Mouse (Mus musculus) E14TG2a.4 (cell line): ENCODE data around the gene Lmntd1.

Experiments
- H3K27me3 ChIP-seq: 2 replicates; pipeline ENCODE4 v1.6.1; 2014; ENCODE audit warnings: low read length, control low read depth; ENCODE audit not compliant: insufficient read depth
- H3K36me3 ChIP-seq: 2 replicates; pipeline ENCODE4 v1.6.1; 2014; ENCODE audit warnings: low read length, control low read depth; ENCODE audit not compliant: insufficient read depth
- H3K4me1 ChIP-seq: replicated peaks from 2 replicates; pipeline ENCODE4 v1.6.1; 2014; ENCODE audit warnings: low read depth, low read length, control low read depth
- H3K4me3 ChIP-seq: replicated peaks from 2 replicates; pipeline ENCODE4 v1.5.1; 2014; ENCODE audit warnings: mild to moderate bottlenecking, low read length
- H3K9me3 ChIP-seq: 2 replicates; pipeline ENCODE4 v1.6.1; 2014; ENCODE audit warnings: low read length, control low read depth
- CTCF ChIP-seq: conservative IDR thresholded peaks from 2 replicates; pipeline ENCODE4 v1.5.1; 2014; ENCODE audit warnings: low read length
- NANOG ChIP-seq: IDR thresholded peaks from 2 replicates; pipeline ENCODE4 v1.6.1; 2014; ENCODE audit warnings: borderline replicate concordance, low read length, mixed read lengths
- POU5F1 ChIP-seq: IDR thresholded peaks from 2 replicates; pipeline ENCODE4 v1.6.1; 2014; ENCODE audit warnings: low read length, borderline replicate concordance

Gene Lmntd1

GRCm38 (mm10) chr6:145418856-145419255, 195.3 kb downstream of the Lmntd1 start:
- Histone ChIP-seq H3K4me3 (no peak overlapping the region), H3K9me3 (no peaks in the 10 kb centered on the region), H3K36me3 (no peaks in the 10 kb centered on the region), H3K4me1 (no peaks in the 10 kb centered on the region; the same call in 1 of the 2 replicates), H3K27me3 (peaks cover 4% of the 10 kb centered on the region; the same call in 1 of the 2 replicates)
- TF ChIP-seq CTCF (no peak), NANOG (no peak), POU5F1 (no peak)

- Histone ChIP-seq H3K4me3 (no peak overlapping the region), H3K36me3 (no peaks in the 10 kb centered on the region), H3K4me1 (no peaks in the 10 kb centered on the region; the same call in 1 of the 2 replicates), H3K9me3 (no peaks in the 10 kb centered on the region), H3K27me3 (peaks cover 4% of the 10 kb centered on the region; the same call in 1 of the 2 replicates)
- TF ChIP-seq POU5F1 (no peak), NANOG (no peak), CTCF (no peak)
Observed at GRCm38 (mm10) chr6:145417720-145418440, 196.2 kb downstream of the Lmntd1 start.

DNA sequence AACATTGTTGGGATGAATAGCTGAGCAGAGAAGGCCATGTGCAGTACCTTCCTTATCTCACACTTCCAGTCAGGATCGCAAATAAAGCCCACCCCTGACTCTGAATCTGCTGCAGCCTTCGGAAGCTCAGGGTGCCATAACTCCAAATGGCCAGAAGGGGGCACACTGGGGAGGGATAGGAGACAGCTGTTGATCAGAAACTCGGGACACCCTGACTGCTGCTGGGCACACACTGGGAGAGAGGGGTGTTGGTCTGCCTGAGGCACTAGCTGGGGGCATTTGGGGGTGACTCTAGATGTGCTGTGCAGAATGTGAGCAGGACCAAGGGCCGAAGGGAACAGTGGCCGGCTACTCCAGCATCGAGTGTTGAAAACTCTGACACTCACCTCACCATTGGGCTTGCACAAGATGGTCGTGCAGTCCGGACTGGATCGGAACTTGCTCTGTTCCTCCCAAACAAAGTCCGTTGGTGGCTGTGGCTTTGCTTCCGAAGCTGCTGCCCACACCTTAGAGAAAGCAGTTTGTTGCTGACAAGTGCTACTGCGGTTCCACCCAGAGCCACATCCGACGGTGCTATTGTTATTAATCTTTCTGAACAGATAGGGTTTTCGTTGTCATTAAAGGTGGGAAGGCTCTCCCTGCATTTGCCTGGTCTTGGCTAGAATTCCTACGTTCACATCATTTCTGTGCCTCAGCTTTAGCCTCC, 197.0 kb downstream of the Lmntd1 start:
- TF ChIP-seq NANOG (no peak), CTCF (peak; percentile 88), POU5F1 (no peak)
- Histone ChIP-seq H3K4me3 (peak overlapping the region; percentile 48), H3K9me3 (no peaks in the 10 kb centered on the region), H3K27me3 (peaks cover 4% of the 10 kb centered on the region; the same call in 1 of the 2 replicates), H3K4me1 (no peaks in the 10 kb centered on the region; the same call in 1 of the 2 replicates), H3K36me3 (no peaks in the 10 kb centered on the region)

DNA sequence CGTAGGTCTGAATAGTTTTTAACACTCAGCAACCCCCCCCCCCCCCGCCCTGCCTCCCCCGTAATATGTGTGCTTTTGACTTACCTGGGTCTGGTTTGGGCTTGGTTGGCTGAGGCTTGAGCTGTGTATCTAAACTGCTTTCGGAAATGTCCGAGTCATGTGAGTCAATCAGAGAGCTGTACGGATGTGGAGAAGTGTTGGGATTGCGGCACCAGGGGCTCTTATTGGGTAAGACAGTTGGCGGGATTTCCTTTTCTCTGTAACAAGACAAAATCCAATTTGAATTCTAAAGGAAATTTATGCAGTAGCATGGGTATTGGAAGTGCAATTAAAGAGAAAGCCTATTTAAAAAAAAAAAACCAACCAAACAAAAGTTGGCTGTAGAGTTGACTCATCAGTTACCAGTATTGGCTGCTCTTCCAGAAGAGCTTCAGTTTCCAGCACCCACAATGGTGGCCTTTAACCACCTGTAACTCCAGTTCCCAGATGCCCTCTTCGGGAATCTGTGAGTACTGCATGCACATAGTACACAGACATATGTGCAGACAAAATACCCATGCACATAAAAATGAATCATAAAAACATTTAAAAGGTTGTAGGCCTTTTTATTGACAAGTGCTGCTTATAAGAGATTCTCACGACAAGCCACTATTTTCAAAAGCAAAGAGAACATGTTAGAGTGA, 209.6 kb downstream of the Lmntd1 start:
- no peaks in the 10 kb centered on the region for H3K36me3 ChIP-seq
- TF ChIP-seq NANOG (no peak), CTCF (peak; percentile 37), POU5F1 (no peak)
- H3K4me3 ChIP-seq = no peak overlapping the region
- no peaks in the 10 kb centered on the region for H3K27me3 ChIP-seq
- no peaks in the 10 kb centered on the region for H3K4me1 ChIP-seq
- H3K9me3 ChIP-seq = peaks cover 12% of the 10 kb centered on the region

DNA sequence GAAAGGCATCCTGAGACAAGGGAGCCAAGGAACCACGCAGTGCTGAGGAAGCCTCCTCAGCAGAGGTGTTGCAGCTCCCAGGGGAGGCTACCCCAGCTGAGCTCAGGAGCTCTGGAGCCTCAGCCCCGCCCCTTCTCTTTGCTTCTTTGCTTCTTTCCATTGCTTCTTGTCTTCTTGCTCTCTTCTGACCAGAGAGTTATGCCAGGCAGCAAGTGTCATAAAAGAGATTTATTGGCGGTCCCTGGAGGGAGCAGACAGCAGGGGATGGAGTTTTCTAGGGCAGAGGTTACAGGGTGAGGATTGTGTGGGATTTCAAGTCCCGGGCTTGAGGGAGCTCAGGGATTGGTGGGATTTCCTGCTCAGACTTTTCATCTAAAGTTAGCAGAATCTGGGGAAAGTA, 213.0 kb downstream of the Lmntd1 start:
- Histone ChIP-seq H3K36me3 (no peaks in the 10 kb centered on the region), H3K9me3 (peaks cover 12% of the 10 kb centered on the region), H3K4me3 (no peak overlapping the region), H3K27me3 (no peaks in the 10 kb centered on the region), H3K4me1 (no peaks in the 10 kb centered on the region)
- no peak for TF ChIP-seq CTCF
- no peak for TF ChIP-seq POU5F1
- TF ChIP-seq NANOG = no peak

- no peaks in the 10 kb centered on the region for H3K27me3 ChIP-seq
Observed at GRCm38 (mm10) chr6:145397881-145398280, 216.2 kb downstream of the Lmntd1 start.

DNA sequence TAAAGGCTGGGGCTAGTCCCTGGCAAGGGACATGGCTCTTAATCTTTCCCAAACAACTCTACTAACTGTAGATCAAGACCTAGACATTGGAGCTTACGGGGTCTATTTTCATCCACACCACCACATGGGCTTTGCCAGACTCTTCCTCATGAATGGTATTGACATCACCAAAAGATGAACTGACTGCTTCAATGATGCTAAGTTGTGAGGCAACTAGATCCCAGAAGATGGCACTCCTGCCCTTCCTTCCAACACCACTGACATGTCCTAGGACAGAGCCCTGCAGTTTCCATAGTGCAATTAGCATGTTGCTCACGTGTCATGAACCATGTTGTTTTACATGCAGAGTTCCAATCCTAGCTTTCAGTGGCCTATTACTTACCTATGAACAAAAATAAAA, 217.6 kb downstream of the Lmntd1 start:
- 0 out of 2 replicates have a peak, but pooled peaks cover 2% of the 10 kb centered on the region for H3K9me3 ChIP-seq
- TF ChIP-seq NANOG = no peak
- TF ChIP-seq POU5F1 = no peak
- TF ChIP-seq CTCF = no peak
- H3K4me1 ChIP-seq = no peaks in the 10 kb centered on the region
- no peak overlapping the region for H3K4me3 ChIP-seq
- H3K27me3 ChIP-seq = no peaks in the 10 kb centered on the region
- no peaks in the 10 kb centered on the region for H3K36me3 ChIP-seq

More at GRCm38 (mm10) chr6:145397881-145398280, 216.2 kb downstream of the Lmntd1 start:
- Histone ChIP-seq H3K4me3 (no peak overlapping the region), H3K9me3 (no peaks in the 10 kb centered on the region), H3K4me1 (no peaks in the 10 kb centered on the region), H3K36me3 (no peaks in the 10 kb centered on the region)
- TF ChIP-seq POU5F1 (no peak), CTCF (no peak), NANOG (no peak)

- TF ChIP-seq CTCF (no peak), NANOG (no peak), POU5F1 (no peak)
- Histone ChIP-seq H3K36me3 (no peaks in the 10 kb centered on the region), H3K27me3 (no peaks in the 10 kb centered on the region), H3K4me1 (no peaks in the 10 kb centered on the region), H3K9me3 (0 out of 2 replicates have a peak, but pooled peaks cover 6% of the 10 kb centered on the region), H3K4me3 (no peak overlapping the region)
Observed at GRCm38 (mm10) chr6:145390421-145390820, 223.7 kb downstream of the Lmntd1 start.
